Mouse (Mus musculus): Measurements from ENCODE around the gene Phtf2.
"Not testable (repeated sequence)": the region's sequence is repeated elsewhere in the genome, so short reads cannot be mapped to it uniquely, and the experiment has no call there.

Gene Phtf2

DNA sequence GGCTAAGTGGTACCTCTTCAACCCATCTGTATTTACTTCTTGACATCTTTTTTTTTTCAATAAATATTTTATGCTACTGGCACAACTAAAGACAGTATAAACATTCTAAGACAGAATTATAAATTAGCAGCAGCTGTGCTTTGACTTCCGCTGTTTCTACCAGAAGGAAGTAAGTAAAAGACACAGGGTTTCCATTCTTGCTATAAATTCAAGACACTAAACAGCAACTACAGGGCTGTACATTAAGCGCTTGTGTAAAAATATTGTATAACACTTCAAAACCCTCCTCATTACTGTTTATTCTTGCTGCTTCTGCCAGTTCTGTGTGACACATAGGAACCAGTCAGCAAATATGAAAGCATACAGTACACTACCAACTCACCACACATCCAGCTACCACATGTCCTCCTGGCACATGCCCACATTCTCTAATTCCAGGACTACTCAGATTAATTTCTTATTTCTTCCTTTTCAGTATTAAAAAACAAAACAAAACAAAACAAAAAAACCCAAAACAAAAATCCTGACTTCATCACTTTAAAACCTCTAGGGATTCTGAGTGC, 16.6 kb downstream of the Phtf2 start:
- DNase-seq (ENCODE audit: low read depth, low spot score), result no peak

DNA sequence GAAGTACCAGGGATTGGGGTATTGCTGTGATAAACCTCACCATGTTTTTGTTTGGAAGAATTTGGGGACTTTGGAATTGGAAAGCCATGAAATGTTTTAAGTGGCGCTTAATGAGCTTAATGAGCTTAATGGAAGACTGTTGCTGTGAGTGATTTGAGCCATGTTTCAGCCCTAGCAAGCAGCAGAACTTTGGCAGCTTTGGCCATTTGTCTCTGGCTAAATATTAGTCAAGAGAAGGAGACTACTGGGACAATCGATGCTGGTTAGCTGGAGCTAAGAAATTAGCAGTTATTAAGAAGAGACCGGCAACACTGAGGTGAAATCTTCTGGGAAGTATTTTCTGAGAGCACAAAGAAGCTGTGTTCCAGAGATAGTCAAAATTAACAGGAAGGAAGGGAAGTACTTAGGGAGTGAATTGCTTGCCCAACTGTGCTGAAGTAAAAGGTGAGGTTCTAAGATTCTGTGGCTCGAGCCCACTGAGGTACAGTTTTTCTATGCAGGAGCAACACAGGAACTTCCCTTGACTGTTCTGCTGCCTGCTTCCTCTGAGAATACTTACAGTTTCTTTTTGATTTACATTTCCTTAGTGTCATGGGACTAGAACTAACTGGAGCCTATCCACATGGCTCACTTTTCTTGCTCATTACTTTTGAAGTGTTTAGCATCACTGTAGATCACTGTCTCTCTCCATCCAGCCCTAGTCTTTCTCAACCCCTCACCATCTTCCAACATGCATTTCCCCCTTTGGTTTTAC, 17.5 kb downstream of the Phtf2 start:
- no peak for DNase-seq (ENCODE audit: low read depth, low spot score)

DNA sequence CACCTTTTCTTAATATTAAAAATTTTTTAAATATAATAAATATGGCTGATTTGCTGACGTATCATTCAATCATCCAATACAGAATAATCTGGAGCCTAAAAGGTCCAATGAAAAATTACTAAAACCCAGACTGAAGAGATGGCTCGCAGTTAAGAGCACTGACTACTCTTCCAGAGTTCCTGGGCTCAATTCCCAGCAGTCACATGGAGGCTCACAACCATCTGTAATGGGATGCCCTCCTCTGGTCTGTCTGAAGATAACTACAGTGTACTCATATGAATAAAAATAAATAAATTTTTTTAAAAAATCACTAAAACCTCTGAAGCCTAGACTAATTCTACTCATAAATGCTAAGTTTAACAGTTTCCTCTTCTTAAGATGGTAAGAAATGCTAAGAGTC, 20.0 kb downstream of the Phtf2 start:
- DNase-seq (ENCODE audit: low read depth, low spot score), result no peak

DNA sequence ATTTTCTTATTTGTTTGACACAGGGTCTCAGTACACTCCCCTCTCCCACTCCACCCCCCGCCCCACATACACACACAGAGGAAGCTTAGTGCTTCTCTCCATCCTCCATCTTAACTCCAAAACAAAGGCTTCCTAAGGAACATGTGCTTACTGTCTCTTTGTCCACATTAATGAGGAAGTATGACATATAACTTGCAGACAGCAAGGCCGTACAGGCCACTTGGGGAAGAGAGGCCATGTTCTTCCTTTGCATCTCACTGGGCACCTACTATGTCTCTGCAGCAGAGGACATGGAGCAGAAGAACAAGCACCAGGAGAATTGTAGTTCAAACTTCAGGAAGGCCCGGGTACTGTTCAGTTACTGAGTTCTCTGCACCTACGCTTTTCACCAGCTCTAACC, 21.4 kb downstream of the Phtf2 start:
- no peak for DNase-seq (ENCODE audit: low read depth, low spot score)

DNA sequence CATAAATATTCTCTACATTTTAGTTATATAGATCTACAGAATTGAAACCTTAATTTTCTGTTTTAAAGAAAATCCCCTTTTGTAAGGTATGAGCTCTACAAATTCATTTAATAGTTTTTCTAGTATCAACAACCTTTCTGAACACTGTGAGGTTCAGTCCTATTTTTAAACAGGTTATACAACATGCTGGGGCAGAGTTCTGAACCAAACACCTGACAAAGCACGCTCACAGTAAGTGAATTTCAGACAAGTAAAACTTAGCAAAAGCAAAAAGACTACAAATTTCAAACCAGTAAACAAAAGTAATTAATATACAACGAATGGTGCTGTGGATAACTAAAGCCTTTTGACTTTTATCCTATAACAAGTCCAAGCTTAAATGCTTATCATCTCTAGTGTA, 23.5 kb downstream of the Phtf2 start:
- DNase-seq (ENCODE audit: low read depth, low spot score), result peak; percentile 51

DNA sequence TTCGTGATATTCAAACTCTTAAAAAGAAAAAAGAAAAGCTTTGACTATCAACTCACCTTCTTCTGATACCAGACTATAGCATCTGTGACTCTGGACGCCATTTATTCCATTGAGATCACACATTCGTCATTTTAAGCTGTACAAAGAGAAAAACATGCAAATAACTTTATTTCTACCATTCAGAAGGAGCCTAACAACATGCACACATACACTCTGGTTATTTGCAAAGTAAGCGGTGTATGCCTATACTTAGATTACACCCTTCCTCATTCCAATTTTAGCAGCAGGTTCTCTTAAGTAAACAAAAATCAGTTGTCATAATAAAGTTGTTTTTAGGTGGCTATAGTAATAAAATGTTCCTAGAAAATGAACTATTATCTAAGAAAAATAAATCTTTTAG, 26.9 kb downstream of the Phtf2 start:
- DNase-seq (ENCODE audit: low read depth, low spot score), result no peak

DNA sequence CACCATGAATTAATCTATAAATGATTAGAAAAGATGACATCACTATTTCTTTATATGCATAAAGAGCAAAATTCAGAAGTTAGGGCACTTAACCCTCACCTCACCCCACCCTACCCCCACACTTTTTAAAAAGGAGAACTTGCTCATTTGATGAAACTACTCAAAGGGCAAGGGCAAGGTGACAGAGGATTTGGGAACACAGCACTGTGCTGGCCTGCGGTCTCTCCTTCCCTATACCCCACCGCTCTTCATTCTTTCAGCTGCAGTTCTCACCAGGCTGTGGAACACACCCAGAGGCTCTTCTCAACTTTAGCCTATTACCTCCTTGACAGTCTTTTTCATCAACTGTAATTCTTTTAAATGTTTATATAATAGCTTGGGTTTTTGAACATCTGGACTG, 34.9 kb downstream of the Phtf2 start:
- no peak for DNase-seq (ENCODE audit: low read depth, low spot score)

DNA sequence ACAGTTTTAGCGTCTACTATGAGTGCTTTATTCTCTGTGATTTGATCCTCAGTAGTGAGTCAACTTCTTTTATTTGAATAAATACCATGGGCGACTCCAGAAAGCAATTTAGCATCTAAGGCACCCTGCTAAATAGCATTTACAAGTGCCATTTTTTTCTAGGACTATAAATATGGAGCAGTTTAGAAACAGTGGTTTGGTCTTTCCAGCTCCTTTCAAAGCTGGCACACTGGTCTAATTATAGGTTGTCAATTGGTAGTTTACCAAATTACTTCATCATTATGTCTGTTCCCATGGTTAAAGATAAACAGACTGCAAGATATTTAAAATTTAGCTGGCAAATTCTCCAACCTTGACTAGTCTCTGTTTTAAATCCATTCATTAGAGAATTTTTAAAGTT, 38.1 kb downstream of the Phtf2 start:
- DNase-seq (ENCODE audit: low read depth, low spot score), result no peak

DNA sequence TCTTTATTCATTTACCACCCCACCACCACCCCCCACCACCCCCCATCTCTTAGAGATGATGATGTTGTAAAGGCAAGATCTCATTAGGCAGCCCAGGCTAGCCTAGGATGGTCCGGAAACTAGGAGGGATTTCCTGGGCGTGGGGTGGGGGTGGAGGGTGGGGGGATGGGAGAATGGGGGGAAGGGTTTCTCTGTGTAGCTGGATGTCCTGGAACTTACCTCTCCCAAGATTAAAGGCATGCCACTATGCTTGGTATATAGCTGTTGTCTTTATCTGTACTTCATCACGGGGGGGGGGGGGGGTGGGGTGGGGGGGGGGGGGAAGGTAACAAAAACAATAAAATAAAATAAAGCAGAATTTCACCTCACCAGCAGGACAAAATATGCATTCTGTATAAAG, 38.5 kb downstream of the Phtf2 start:
- DNase-seq (ENCODE audit: low read depth, low spot score), result no peak

DNA sequence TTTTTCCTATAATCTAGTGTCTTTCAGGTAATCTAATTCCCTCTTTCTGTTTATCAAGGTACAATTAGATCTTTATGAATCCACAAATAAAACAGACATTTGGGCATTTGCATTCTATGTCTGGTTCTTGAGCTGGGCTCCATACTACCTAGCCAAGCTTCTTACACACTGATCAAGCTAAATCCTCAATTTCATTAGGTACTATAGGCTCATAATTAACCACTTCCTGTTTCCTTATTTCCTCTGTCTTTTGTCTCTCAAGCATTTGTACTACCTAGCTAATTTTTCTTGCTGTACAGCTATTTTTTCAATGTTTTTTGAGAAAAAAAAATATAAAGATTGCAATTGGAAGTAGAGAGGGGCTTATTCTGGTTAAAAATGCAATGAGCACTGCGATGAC, 44.8 kb downstream of the Phtf2 start:
- DNase-seq (ENCODE audit: low read depth, low spot score), result no peak

DNA sequence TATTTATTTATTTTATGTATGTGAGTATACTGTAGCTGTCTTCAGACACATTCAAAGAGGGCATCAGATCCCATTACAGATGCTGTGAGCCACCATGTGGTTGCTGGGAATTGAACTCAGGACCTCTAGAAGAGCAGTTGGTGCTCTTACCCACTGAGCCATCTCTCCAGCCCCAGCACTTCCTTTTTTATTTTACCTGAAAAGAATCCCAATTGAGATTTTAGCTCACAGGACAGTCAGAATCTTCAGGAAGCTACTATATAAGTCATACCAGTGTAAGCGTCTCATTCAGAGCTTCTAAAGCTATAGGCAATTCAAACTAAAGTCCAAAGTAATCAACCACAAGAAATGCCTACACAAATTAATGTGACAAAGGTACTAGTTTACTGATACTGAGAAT, 47.5 kb downstream of the Phtf2 start:
- no peak for DNase-seq (ENCODE audit: low read depth, low spot score)

DNA sequence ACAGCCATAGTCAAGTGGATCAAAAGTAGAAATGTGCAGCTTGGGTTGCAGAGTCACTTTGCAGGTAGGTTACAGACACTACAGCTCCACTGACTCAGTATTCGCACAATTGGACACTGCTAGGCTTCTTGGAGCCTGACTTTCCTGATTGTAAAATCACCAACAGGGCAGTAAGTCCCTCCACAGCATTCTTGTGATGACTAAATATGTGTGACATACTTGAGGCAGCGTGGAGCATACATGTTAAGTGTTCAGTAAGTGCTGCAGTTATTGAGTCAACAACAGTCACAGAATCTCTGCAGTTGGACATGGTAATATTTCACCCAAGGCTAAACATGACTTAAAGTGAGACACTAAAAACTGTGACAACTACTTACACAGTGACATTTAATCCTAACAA, 50.5 kb downstream of the Phtf2 start:
- no peak for DNase-seq (ENCODE audit: low read depth, low spot score)

DNA sequence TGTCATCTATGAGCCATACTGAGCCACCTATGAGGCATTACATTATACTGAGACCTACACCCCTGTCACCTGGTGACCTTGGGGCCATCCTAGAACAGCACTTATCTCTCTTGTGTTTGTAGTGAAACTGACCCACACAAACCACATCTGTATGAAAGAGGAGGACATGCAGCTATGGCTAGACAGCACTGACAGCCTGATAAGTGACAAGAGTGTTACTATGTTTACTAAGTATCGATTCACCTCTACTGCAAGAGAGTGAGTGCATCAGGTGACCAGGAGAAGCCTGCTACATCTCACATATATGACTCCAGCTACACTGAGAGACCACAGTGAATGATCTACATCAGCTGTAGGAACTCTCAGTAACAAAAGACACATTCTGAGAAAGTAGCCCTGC, 51.2 kb downstream of the Phtf2 start:
- DNase-seq (ENCODE audit: low read depth, low spot score), result no peak

DNA sequence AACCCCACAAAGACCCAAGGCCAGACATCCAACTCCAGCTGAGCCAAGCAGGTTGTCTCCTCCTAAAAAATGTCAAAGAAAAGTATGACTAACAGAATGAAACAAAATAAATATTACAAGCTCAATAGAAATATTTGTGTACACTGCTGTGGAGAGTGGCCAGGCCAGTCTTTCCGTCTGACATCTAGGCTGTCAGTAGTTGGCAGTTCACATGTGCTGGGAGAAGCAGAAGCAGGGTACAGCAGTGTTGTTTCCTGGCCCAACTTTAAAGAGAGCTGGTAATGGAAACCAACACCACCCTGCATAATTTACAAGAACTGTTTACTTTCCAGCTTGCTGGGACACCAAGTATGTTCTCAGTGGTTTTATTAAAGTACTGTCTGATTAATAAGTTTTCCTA, 60.3 kb downstream of the Phtf2 start:
- peak; percentile 67 for DNase-seq (ENCODE audit: low read depth, low spot score)

DNA sequence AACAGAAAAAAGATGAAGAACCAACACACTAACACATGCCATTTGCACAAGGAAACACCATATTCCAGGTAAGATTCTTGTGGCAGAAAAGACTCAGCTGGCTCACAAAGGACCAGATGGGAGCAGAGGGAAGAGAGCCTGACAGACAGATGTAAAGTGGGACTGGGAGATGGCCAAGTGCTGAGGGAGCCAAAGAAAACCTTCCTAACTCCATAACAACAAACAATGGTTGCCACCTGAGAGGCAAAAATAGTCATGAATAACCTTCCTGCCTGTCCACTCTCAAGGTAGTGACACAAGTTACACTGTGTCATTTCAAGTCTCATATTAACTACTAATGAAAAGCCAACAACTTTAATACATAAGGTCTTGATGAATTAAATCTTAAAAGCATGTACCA, 60.8 kb downstream of the Phtf2 start:
- peak; percentile 28 for DNase-seq (ENCODE audit: low read depth, low spot score)

DNA sequence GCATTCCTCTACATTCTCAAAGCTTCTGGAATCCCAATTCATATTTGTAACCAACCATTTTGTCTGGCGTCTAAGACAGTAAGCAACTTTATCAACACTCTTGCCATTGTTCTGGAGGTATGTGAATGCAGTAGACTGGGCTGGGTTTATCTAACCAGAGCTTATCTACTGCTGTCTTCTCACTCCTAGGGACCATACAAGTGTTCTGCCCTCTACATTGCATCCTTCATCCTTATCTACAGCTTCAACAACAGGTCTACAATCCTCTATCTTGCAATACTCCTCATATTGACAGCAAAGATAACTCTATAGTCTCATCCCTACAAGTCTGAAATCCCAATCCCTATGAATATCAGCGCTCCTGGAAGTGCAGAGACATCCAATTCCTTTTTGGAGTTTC, 66.8 kb downstream of the Phtf2 start:
- DNase-seq (ENCODE audit: low read depth, low spot score), result no peak

DNA sequence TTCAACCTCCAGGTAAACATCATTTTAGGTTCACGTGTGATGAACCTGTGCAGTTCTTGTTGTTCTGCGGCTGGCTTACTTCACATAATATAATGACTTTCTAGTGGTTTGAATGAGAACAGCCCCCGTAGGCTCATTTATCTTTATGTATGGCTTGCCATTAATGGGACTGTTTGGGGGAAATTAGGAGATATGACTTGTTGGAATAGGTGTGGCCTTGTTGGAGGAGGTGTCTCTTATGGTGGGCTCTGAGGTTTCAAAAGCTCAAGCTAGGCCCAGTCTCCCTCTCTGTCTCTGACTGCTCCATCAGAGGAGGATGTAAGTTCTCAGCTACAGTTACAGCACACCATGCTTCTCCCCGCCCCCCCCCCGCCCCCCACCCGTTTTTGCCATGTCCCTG, 71.5 kb downstream of the Phtf2 start:
- DNase-seq (ENCODE audit: low read depth, low spot score), result no peak

DNA sequence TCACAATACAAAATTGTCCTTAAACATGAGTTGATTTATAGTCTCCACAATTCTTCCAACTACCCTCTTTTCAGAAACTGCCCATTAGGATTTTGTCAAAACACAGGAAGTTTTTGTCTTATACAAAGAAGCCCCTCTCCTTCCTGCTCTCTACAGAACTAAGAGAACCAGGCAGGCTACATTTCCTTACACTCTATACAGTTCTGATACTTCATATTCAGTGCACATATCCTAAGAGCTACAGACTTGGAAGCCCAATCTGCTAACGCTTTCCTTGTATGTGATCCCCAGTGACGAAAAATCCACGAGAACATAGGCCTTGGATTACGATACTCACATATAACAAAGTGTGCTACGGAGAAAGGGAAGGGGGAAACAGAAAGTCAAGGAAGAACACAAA, 86.0 kb downstream of the Phtf2 start:
- DNase-seq (ENCODE audit: low read depth, low spot score), result no peak

DNA sequence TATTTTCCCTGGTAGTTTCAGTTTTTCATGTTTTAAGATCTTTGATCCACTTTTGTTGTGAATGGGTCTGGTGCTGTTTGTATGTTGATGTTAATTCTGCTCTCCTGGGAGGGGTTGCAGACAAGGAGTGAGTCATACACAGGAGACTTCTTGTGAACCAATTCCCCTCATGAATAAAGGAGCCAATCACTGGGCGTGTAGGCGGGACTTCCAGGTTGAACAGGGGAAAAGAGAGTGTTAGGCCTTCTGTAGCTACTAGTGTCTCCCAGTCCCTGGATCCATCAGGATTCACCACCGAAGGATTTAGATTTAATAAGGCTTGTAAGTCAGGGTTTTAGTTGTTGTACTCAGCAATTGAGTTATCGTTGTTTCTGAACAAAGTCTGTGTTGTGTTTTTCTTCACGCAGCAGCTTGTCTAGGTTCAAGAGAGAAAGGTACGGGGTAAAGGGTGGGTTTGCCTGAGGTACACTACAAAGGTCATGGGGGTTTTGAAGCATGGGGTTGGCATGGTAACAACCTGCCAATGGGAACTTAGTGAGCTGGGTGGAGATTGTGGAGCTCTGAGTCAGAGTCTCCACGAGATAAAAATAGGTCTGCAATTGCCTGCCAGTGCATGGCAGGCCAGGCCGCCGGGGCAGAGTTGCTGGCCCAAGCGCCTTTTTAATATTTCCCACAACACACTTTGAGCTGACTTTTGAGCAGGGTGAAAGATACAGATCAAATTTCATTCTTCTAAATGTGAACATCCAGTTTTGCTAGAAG, 90.0 kb downstream of the Phtf2 start:
- peak; percentile 77 for DNase-seq (ENCODE audit: low read depth, low spot score)

DNA sequence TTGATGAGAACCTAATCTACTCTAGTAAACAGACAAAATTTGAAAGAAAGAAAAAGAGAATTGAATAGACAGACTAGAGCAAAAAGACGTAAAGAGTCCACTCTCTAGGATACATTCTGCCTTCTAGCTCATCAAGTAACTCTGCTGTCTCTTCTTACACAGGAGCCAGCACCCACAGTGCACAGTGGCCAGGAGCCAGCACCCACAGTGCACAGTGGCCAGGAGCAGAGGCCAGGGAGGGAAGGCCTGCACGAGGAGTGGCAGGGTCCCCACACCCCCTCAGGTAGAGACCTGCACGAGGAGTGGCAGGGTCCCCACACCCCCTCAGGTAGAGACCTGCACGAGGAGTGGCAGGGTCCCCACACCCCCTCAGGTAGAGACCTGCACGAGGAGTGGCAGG, 95.5 kb downstream of the Phtf2 start:
- DNase-seq (ENCODE audit: low read depth, low spot score), result not testable (repeated sequence)

DNA sequence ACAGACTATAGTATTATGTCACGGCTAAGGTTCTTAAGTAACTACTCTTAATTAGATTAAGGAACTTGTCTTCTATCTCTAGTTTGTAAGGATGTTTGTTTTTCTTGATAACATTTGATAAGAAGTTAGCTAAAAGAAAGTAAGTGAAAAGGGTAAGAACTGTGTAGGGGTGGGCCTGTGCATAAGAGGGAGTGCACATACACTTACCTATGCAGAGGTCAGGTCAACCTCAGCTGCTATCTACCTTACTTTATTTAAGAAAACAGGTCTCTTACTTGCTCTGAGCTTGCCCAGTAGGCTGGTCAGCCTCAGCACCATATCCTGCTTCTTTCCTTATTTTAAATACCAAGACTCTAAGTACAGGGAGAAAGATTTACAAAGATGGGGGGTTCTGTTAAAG, 100.8 kb downstream of the Phtf2 start:
- no peak for DNase-seq (ENCODE audit: low read depth, low spot score)

DNA sequence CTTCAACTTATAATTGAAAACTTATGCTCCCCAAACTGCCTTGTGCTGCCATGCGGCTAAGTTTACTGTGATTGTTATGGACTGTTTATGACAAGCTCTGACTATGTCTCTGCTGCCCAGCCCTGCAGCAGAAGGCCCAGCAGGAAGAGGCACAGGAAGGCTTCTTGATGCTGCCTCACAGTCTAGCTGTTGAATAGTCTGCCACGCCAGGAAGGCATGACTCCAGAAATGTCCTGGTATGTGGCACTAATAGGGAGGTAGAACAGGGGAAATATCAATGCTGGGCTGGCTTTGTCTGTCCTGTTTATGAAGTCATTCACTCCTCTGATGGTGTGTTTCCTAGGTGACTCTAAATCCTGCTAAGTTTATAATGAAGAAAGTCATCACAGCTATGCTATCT, 102.7 kb downstream of the Phtf2 start:
- DNase-seq (ENCODE audit: low read depth, low spot score), result no peak
